Mouse (Mus musculus): ENCODE results near the gene Zfp729a.

DNA sequence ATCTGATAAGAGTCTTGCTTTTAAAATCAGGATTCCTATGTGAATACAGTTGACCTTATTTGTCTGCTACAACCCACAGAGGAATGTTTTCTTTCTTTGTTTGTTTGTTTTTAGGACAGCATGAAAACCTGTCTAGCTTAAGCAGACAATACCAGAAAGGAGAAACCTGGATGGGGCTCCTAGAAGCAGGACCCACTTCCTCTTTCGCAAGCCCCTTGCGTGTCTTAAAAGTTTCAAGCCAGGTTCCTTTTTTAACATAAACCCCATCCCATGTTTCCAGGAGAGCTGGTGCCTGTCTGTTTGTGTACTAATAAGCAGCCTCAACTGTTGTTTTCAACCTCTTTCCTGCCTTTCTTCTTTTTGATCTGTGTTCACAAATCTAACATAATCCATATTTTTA, 37.3 kb upstream of the Zfp729a start:
- TF ChIP-seq HCFC1 (IDR thresholded peaks at IDR 0.05; ENCODE audit: borderline replicate concordance, insufficient read depth, low read length), result no peak
- no peak for TF ChIP-seq ZC3H11A (IDR thresholded peaks at IDR 0.05; ENCODE audit: borderline replicate concordance, low read depth, low read length)
